Mouse (Mus musculus): ENCODE measurements around the gene Acd. TPM values are rescaled to one million over a fixed set of nuclear protein-coding genes. Genes with fewer than 3 reads are reported as not detected.

The Acd gene
- 25.3 and 25.9 TPM in 2 replicates for total RNA-seq (2023)

DNA sequence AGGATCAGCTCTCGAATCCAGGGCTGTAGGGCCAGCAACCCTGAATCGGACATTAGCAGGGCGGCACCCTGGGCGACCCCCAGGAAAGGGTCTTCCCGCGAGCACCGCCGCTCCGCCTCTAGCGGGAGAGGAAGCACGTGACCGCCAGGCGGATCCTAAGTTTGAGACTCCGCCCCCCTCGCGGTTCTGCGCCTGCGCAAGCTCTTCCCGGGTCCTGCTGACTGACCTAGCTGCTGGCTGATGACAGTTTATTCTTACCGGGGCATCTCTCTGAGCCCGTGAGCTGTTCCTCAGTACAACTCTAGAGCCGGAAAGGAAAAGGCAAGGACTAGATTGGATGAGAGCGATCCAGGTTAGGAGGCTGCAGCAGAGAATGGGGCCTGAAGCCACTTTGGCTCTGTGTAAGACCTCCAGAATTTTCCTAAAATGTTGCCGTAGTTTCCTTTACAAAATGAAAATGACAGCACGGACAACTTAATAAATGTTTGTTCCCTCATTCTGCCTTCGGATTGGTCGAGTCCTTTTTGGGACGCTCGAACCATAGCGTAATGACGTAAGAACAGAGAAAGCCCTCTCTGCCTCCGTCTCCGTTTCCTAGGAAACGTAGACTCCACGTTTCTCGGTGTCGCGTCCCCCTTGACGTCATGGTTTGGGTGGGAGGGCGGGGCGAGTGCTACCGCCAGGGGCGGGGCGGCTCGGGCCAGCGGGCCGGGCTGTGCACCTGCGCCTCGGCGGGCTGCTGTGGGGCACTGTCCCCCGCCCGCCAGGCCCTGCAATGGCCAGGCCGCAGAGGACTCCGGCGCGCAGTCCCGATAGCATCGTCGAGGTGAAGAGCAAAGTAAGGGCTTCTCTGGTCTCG is at the start of gene Acd, which contains the start of gene Pard6a:
Gene Acd (minus strand): TSS at position 137 of the 859 bp plus-strand sequence.
Gene Pard6a (plus strand): TSS at position 183 of the 859 bp plus-strand sequence.

DNA sequence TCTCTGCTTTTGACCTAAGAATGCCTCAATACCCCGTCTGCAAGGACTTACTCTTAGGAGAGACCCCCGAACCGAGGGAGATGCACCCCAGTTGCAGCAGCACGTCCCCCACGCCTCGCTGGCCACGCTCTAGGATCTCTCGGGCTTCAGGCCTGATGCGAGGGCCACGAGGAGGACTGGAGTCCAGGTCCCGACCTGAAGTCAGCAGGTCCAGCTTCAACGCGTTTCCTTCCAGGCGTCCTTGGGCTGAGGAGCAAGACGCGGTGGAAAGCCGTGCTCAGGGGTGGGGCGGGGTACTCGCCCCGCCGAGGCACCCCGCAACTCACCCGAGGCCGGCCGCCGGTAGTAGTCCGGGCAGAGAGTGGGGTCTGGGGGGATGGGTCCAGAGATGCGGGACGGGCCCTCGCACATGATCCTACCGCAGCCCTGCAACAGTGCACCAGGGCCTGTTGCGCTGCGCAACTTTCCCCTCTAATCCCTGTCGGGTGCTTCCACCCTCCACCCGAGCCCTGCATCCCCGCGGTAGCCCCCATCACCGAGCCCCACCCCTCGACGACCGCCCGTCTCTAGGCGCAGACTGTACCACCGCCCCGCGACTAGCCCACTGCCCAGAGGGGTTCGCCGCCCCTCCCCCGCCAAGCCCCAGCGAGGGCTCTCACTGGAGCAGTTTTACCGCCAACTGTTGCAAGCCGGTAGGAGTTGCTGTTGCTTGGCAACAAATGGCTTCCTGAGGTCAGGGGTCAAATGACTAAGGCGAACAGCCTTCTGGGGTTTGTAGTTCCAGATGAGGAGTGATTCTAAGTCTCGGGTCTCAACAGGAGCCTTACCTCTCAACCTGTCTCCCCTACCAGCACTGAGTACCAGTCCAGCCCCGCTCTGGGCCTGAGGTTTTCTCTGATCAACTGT is 6.8 kb upstream of the Acd start, which contains the start of the genes 4933405L10Rik and Enkd1:
Gene 4933405L10Rik (plus strand): TSS at position 158 of the 906 bp plus-strand sequence.
Gene Enkd1 (minus strand): TSS at position 713 of the 906 bp plus-strand sequence.

DNA sequence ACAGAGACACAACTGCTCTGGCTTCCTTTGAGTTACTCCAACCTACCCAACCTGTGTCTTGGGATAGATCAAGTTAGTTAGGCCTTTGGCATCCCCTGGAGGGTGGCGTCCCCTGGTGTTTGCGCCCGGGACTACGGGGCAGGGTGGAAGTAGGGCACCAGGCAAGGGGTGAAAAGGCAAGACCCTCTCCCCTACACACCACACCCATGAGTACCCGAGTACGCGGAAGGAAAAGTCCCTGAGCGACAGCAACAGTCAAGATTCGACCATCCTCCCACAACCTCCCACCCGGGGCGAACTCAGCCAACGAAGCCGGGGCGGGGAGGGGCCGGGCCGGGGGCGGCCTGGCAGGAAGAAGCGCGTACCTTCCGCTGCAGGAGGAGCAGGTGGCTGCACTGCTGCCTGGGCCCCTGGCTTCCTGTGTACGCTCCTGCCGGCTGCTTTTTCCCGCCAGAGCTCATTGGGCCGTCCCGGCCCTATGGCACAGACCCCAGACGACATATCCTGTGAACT is 15.1 kb downstream of the Acd start, which contains the start of gene Carmil2:
Gene Carmil2 (plus strand): TSS at position 479 of the 513 bp plus-strand sequence.

Other genes with a start within 250 kb of the Acd start
- gene Tppp3, start 229.6 kb downstream of the Acd start, total RNA-seq (2023) = 14.4 and 17.1 TPM in 2 replicates
- 1.4 and 2.3 TPM in 2 replicates for gene Zdhhc1, start 204.2 kb downstream of the Acd start, total RNA-seq (2023)
- gene Hsd11b2, start 182.3 kb downstream of the Acd start, total RNA-seq (2023) = not detected in 2 replicates
- 171 and 179 TPM in 2 replicates for gene Atp6v0d1, start 135.1 kb downstream of the Acd start, total RNA-seq (2023)
- 12.0 and 14.2 TPM in 2 replicates for gene Ripor1, start 95.8 kb downstream of the Acd start, total RNA-seq (2023)
- 81.4 and 116 TPM in 2 replicates for gene Ctcf, start 64.5 kb downstream of the Acd start, total RNA-seq (2023)
- 0.66 TPM in 1 of 2 replicates, not detected in the other for gene Agrp, start 63.7 kb downstream of the Acd start, total RNA-seq (2023)
- 10.1 and 11.5 TPM in 2 replicates for gene Carmil2, start 14.8 kb downstream of the Acd start, total RNA-seq (2023)
- gene Pard6a, start within 50 bp of the Acd start, total RNA-seq (2023) = 4.4 and 5.0 TPM in 2 replicates
- not detected in 2 replicates for gene 4933405L10Rik, start 6.6 kb upstream of the Acd start, total RNA-seq (2023)
- gene Enkd1, start 7.1 kb upstream of the Acd start, total RNA-seq (2023) = 6.0 and 6.4 TPM in 2 replicates
- gene Gfod2, start 57.6 kb upstream of the Acd start, total RNA-seq (2023) = 0.25 and 0.60 TPM in 2 replicates
- 25.4 and 31.0 TPM in 2 replicates for gene Ranbp10, start 126.2 kb upstream of the Acd start, total RNA-seq (2023)
- gene Tsnaxip1, start 126.6 kb upstream of the Acd start, total RNA-seq (2023) = not detected in 2 replicates
- gene Cenpt, start 152.2 kb upstream of the Acd start, total RNA-seq (2023) = 10.3 and 15.0 TPM in 2 replicates
- gene Thap11, start 154.0 kb upstream of the Acd start, total RNA-seq (2023) = 29.9 and 31.8 TPM in 2 replicates
- gene Nutf2, start 159.5 kb upstream of the Acd start, total RNA-seq (2023) = 4.2 and 17.5 TPM in 2 replicates
- gene Edc4, start 179.8 kb upstream of the Acd start, total RNA-seq (2023) = 42.1 and 49.4 TPM in 2 replicates
- gene Nrn1l, start 192.5 kb upstream of the Acd start, total RNA-seq (2023) = not detected in 2 replicates
- 8.1 and 8.8 TPM in 2 replicates for gene Pskh1, start 199.3 kb upstream of the Acd start, total RNA-seq (2023)
- not detected in 2 replicates for gene Ctrl, start 232.8 kb upstream of the Acd start, total RNA-seq (2023)
- gene Psmb10, start 237.3 kb upstream of the Acd start, total RNA-seq (2023) = 64.3 and 67.4 TPM in 2 replicates
- not detected in 2 replicates for gene Lcat, start 242.3 kb upstream of the Acd start, total RNA-seq (2023)